Mouse (Mus musculus): ENCODE results near the gene Tpst2. TPM values are rescaled to one million over a fixed set of nuclear protein-coding genes. Genes with fewer than 3 reads are reported as not detected.
A peak's percentile ranks its signal among the peaks of the same experiment; 100 is the strongest.

Gene Tpst2
- polyA plus RNA-seq, 1 experiment from 2014 or later, result 29.2 TPM

- Histone ChIP-seq H3K27ac (replicated peaks) (peak overlapping the region; percentile 85), H3K36me3 (ENCODE audit: control insufficient read depth, insufficient read depth, low read length) (no peaks in the 10 kb centered on the region), H3K9me3 (ENCODE audit: control insufficient read depth, low read length) (no peaks in the 10 kb centered on the region), H3K9ac (ENCODE audit: low read length) (peak overlapping the region; percentile 89), H3K4me1 (replicated peaks; ENCODE audit: control insufficient read depth, insufficient read depth) (no peaks in the 10 kb centered on the region), H3K4me2 (replicated peaks; ENCODE audit: low read depth) (peak overlapping the region; percentile 90), H3K27me3 (ENCODE audit: control insufficient read depth, insufficient read depth, low read length) (no peaks in the 10 kb centered on the region), H3K4me3 (ENCODE audit: low read depth, low read length) (peak overlapping the region; percentile 78)
- ATAC-seq (ENCODE audit: low FRiP score, low TSS enrichment) (no peak; the same call in 1 of the 2 replicates), DNase-seq (ENCODE audit: low spot score) (no peak)
- TF ChIP-seq CTCF (IDR thresholded peaks at IDR 0.05; ENCODE audit: low read depth) (no peak), EP300 (optimal IDR thresholded peaks at IDR 0.05) (no peak)
- under 1% methylated on average over 24 of the region's 24 CpGs for WGBS
Measured at GRCm38 (mm10) chr5:112276907-112277348, 437 bp downstream of the Tpst2 start.

- Histone ChIP-seq H3K9me3 (ENCODE audit: control insufficient read depth, low read length) (no peaks in the 10 kb centered on the region), H3K9ac (ENCODE audit: low read length) (no peak overlapping the region), H3K36me3 (ENCODE audit: control insufficient read depth, insufficient read depth, low read length) (no peaks in the 10 kb centered on the region), H3K4me1 (replicated peaks; ENCODE audit: control insufficient read depth, insufficient read depth) (no peaks in the 10 kb centered on the region; the same call in 1 of the 2 replicates), H3K4me2 (replicated peaks; ENCODE audit: low read depth) (peak overlapping the region; percentile 15; the same call in 1 of the 2 replicates), H3K27me3 (ENCODE audit: control insufficient read depth, insufficient read depth, low read length) (no peaks in the 10 kb centered on the region), H3K4me3 (ENCODE audit: low read depth, low read length) (no peak overlapping the region), H3K27ac (replicated peaks) (no peak overlapping the region)
- TF ChIP-seq CTCF (IDR thresholded peaks at IDR 0.05; ENCODE audit: low read depth) (no peak), EP300 (optimal IDR thresholded peaks at IDR 0.05) (no peak)
- DNase-seq (ENCODE audit: low spot score), result no peak
- WGBS, result 80% methylated on average over 11 of the region's 11 CpGs
- no peak for ATAC-seq (ENCODE audit: low FRiP score, low TSS enrichment)
Measured at GRCm38 (mm10) chr5:112277906-112278470, 1.5 kb downstream of the Tpst2 start.

GRCm38 (mm10) chr5:112279181-112280021, 2.9 kb downstream of the Tpst2 start:
- H3K27ac ChIP-seq (replicated peaks), result peak overlapping the region; percentile 30; the same call in 1 of the 2 replicates
- no peak for TF ChIP-seq CTCF (IDR thresholded peaks at IDR 0.05; ENCODE audit: low read depth)
- no peak for TF ChIP-seq EP300 (optimal IDR thresholded peaks at IDR 0.05)
- no peak overlapping the region for H3K4me3 ChIP-seq (ENCODE audit: low read depth, low read length)
- H3K4me1 ChIP-seq (replicated peaks; ENCODE audit: control insufficient read depth, insufficient read depth), result no peaks in the 10 kb centered on the region; the same call in 1 of the 2 replicates
- ATAC-seq (ENCODE audit: low FRiP score, low TSS enrichment) (no peak), DNase-seq (ENCODE audit: low spot score) (no peak)
- no peaks in the 10 kb centered on the region for H3K27me3 ChIP-seq (ENCODE audit: control insufficient read depth, insufficient read depth, low read length)
- no peak overlapping the region for H3K9ac ChIP-seq (ENCODE audit: low read length)
- no peaks in the 10 kb centered on the region for H3K36me3 ChIP-seq (ENCODE audit: control insufficient read depth, insufficient read depth, low read length)
- no peak overlapping the region for H3K4me2 ChIP-seq (replicated peaks; ENCODE audit: low read depth)
- no peaks in the 10 kb centered on the region for H3K9me3 ChIP-seq (ENCODE audit: control insufficient read depth, low read length)
- 77% methylated on average over 17 of the region's 17 CpGs for WGBS

GRCm38 (mm10) chr5:112280151-112280550, 3.7 kb downstream of the Tpst2 start:
- Histone ChIP-seq H3K4me2 (replicated peaks; ENCODE audit: low read depth) (no peak overlapping the region), H3K9ac (ENCODE audit: low read length) (peak overlapping the region; percentile 43; the same call in 1 of the 2 replicates), H3K4me3 (ENCODE audit: low read depth, low read length) (no peak overlapping the region), H3K4me1 (replicated peaks; ENCODE audit: control insufficient read depth, insufficient read depth) (no peaks in the 10 kb centered on the region; the same call in 1 of the 2 replicates), H3K27ac (replicated peaks) (peak overlapping the region; percentile 25; the same call in 1 of the 2 replicates), H3K36me3 (ENCODE audit: control insufficient read depth, insufficient read depth, low read length) (no peaks in the 10 kb centered on the region), H3K9me3 (ENCODE audit: control insufficient read depth, low read length) (no peaks in the 10 kb centered on the region), H3K27me3 (ENCODE audit: control insufficient read depth, insufficient read depth, low read length) (no peaks in the 10 kb centered on the region)
- no peak for ATAC-seq (ENCODE audit: low FRiP score, low TSS enrichment)
- no peak for DNase-seq (ENCODE audit: low spot score)
- WGBS, result 76% methylated on average over 7 of the region's 7 CpGs
- no peak for TF ChIP-seq EP300 (optimal IDR thresholded peaks at IDR 0.05)
- no peak for TF ChIP-seq CTCF (IDR thresholded peaks at IDR 0.05; ENCODE audit: low read depth)

- H3K36me3 ChIP-seq (ENCODE audit: control insufficient read depth, insufficient read depth, low read length), result no peaks in the 10 kb centered on the region
- peak overlapping the region; percentile 49; the same call in 1 of the 2 replicates for H3K27ac ChIP-seq (replicated peaks)
- no peaks in the 10 kb centered on the region for H3K9me3 ChIP-seq (ENCODE audit: control insufficient read depth, low read length)
- ATAC-seq (ENCODE audit: low FRiP score, low TSS enrichment) (no peak), DNase-seq (ENCODE audit: low spot score) (no peak)
- no peaks in the 10 kb centered on the region; the same call in 1 of the 2 replicates for H3K4me1 ChIP-seq (replicated peaks; ENCODE audit: control insufficient read depth, insufficient read depth)
- no peak overlapping the region for H3K9ac ChIP-seq (ENCODE audit: low read length)
- no peak overlapping the region for H3K4me2 ChIP-seq (replicated peaks; ENCODE audit: low read depth)
- no peak for TF ChIP-seq EP300 (optimal IDR thresholded peaks at IDR 0.05)
- no peak for TF ChIP-seq CTCF (IDR thresholded peaks at IDR 0.05; ENCODE audit: low read depth)
- H3K27me3 ChIP-seq (ENCODE audit: control insufficient read depth, insufficient read depth, low read length), result no peaks in the 10 kb centered on the region
- H3K4me3 ChIP-seq (ENCODE audit: low read depth, low read length), result no peak overlapping the region
- 62% methylated on average over 15 of the region's 15 CpGs for WGBS
Measured at GRCm38 (mm10) chr5:112280863-112281660, 4.6 kb downstream of the Tpst2 start.
